Mouse (Mus musculus) heart, adult 9 months (tissue): ENCODE results near the gene Gm21762.
"Not testable (repeated sequence)": the region's sequence is repeated elsewhere in the genome, so short reads cannot be mapped to it uniquely, and the experiment has no call there.

ENCODE experiments used
- DNase-seq, 2 experiments: peaks; one replicate each; pipeline ENCODE4 v3.0.0; 2022; ENCODE audit warnings: low spot score in 2 of 2

The Gm21762 gene

GRCm38 (mm10) chr13:120215847-120216246 lies at the start of gene Gm21762:
Gm21762 (minus strand) TSS chr13:120215947.
- not testable (repeated sequence) for DNase-seq

- DNase-seq, result not testable (repeated sequence)
Measured at GRCm38 (mm10) chr13:120262870-120263269, 47.1 kb upstream of the Gm21762 start, which contains the start of gene AF067061. AF067061 (plus strand) TSS chr13:120263114.

GRCm38 (mm10) chr13:120259718-120260117 lies 44.0 kb upstream of the Gm21762 start:
- not testable (repeated sequence) for DNase-seq

GRCm38 (mm10) chr13:120258817-120259658 lies 43.3 kb upstream of the Gm21762 start:
- DNase-seq, result not testable (repeated sequence)

GRCm38 (mm10) chr13:120251208-120251924 lies 35.6 kb upstream of the Gm21762 start:
- not testable (repeated sequence) for DNase-seq

- not testable (repeated sequence) for DNase-seq
Measured at GRCm38 (mm10) chr13:120238811-120239210, 23.1 kb upstream of the Gm21762 start, which contains the start of gene Gm21731. Gm21731 (plus strand) TSS chr13:120239111.

- DNase-seq, result not testable (repeated sequence)
Measured at GRCm38 (mm10) chr13:120232447-120233049, 16.8 kb upstream of the Gm21762 start.

GRCm38 (mm10) chr13:120231798-120232197 lies 16.1 kb upstream of the Gm21762 start:
- not testable (repeated sequence) for DNase-seq

GRCm38 (mm10) chr13:120223012-120223659 lies 7.4 kb upstream of the Gm21762 start:
- DNase-seq, result not testable (repeated sequence)

- DNase-seq, result not testable (repeated sequence)
Measured at GRCm38 (mm10) chr13:120220922-120221321, 5.2 kb upstream of the Gm21762 start.

GRCm38 (mm10) chr13:120196189-120196821 lies 19.4 kb downstream of the Gm21762 start:
- not testable (repeated sequence) for DNase-seq

GRCm38 (mm10) chr13:120172133-120172532 lies 43.6 kb downstream of the Gm21762 start, which contains the start of gene Gm21818:
Gm21818 (plus strand) TSS chr13:120172433.
- not testable (repeated sequence) for DNase-seq

- not testable (repeated sequence) for DNase-seq
Measured at GRCm38 (mm10) chr13:120168301-120168700, 47.4 kb downstream of the Gm21762 start.
